Mouse (Mus musculus) G1E (cell line): ENCODE measurements around the gene Pip4k2b.

ENCODE experiments used
- CTCF ChIP-seq: IDR thresholded peaks from 2 replicates; pipeline ENCODE4 v1.5.1; 2012; ENCODE audit warnings: low read depth, low read length, inconsistent platforms, mixed read lengths
- GATA1 ChIP-seq: IDR thresholded peaks from 2 replicates; pipeline ENCODE4 v1.6.1; 2012; ENCODE audit warnings: borderline replicate concordance, low read length, inconsistent platforms, mixed read lengths
- POLR2AphosphoS5 ChIP-seq: IDR thresholded peaks from 2 replicates; pipeline ENCODE4 v1.6.1; 2012; ENCODE audit warnings: low read depth, low read length, inconsistent platforms; ENCODE audit not compliant: insufficient replicate concordance

- TF ChIP-seq POLR2AphosphoS5 (no peak), GATA1 (no peak), CTCF (no peak)
Measured at GRCm38 (mm10) chr11:97789727-97790126, 45.2 kb upstream of the Pip4k2b start.
